ENCODE assay signal across 8 mouse cellular contexts in the genomic region with DNA sequence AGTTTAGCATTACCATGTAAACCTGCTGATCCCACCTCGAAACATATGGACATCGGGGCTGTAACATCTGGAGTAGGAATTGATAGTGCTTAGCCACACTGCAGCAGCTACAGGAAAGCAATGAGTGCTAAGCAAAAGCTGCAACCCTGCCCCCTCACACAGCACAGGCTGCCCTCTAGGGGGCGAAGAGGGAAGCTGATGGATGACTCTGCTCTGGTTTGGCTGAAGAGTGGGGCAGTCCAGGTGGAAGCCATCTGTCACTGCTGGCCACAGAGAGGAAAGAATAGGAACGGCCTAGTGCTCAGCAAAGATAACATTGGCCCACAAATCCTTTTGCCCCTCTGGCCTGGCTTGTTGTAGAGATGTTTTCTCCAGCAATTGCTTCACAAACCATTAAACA.
DNase-seq lines count a peak whose midpoint lies in the region; ATAC-seq and TF ChIP-seq lines count a peak whose summit lies in the region.

No protein-coding gene starts in this region.

- no peak overlapping the region for H3K9ac ChIP-seq in CH12.LX (ENCODE audit: insufficient read depth, low read depth)
- H3K9ac ChIP-seq in lung, embryonic 16.5 days (ENCODE audit: low read length): no peak overlapping the region

- no peak overlapping the region for H3K27ac ChIP-seq in CH12.LX (ENCODE audit: insufficient read depth, low read depth)
- peak overlapping the region; percentile 56; the same call in 1 of the 2 replicates for H3K27ac ChIP-seq in heart, embryonic 10.5 days
- no peak overlapping the region for H3K27ac ChIP-seq in kidney, adult 2 months (ENCODE audit: insufficient read depth, low read depth, low read length)
- H3K27ac ChIP-seq in lung, embryonic 16.5 days (ENCODE audit: low read length): no peak overlapping the region

- no peaks in the 10 kb centered on the region for H3K4me1 ChIP-seq in CH12.LX (ENCODE audit: control insufficient read depth in 1 of 2, insufficient read depth in 2 of 2)
- peaks cover 45% of the 10 kb centered on the region for H3K4me1 ChIP-seq in heart, embryonic 10.5 days
- H3K4me1 ChIP-seq in kidney, adult 2 months (ENCODE audit: control insufficient read depth, insufficient read depth, low read length): peaks cover 23% of the 10 kb centered on the region
- no peaks in the 10 kb centered on the region for H3K4me1 ChIP-seq in lung, embryonic 16.5 days (replicated peaks; ENCODE audit: control insufficient read depth, insufficient read depth, low read length)

- TF ChIP-seq RAD21 in CH12.LX (IDR thresholded peaks at IDR 0.05; ENCODE audit: low read depth, low read length): peak; percentile 51

- no peaks in the 10 kb centered on the region for H3K36me3 ChIP-seq in CH12.LX (replicated peaks in 1 of 2; ENCODE audit: control insufficient read depth in 1 of 2, insufficient read depth in 1 of 2, low read length in 1 of 2)
- H3K36me3 ChIP-seq in heart, embryonic 10.5 days: no peaks in the 10 kb centered on the region
- H3K36me3 ChIP-seq in kidney, adult 2 months (ENCODE audit: control insufficient read depth, insufficient read depth, low read length): no peaks in the 10 kb centered on the region
- no peaks in the 10 kb centered on the region for H3K36me3 ChIP-seq in lung, embryonic 16.5 days (ENCODE audit: control insufficient read depth, insufficient read depth, low read length)

- H3K27me3 ChIP-seq in CH12.LX (replicated peaks): peaks cover 88% of the 10 kb centered on the region
- no peaks in the 10 kb centered on the region for H3K27me3 ChIP-seq in heart, embryonic 10.5 days (ENCODE audit: insufficient read depth, poor library complexity, severe bottlenecking)
- no peaks in the 10 kb centered on the region for H3K27me3 ChIP-seq in kidney, adult 2 months (replicated peaks; ENCODE audit: control insufficient read depth, insufficient read depth, low read length)
- H3K27me3 ChIP-seq in lung, embryonic 16.5 days (ENCODE audit: control insufficient read depth, insufficient read depth, low read depth, low read length): no peaks in the 10 kb centered on the region

- ATAC-seq in lung, embryonic 16.5 days (ENCODE audit: low read depth): peak; percentile 87
- no peak for ATAC-seq in monocyte, adult 5-6 weeks (replicated peaks; ENCODE audit: insufficient number of reproducible peaks, low FRiP score, low TSS enrichment, poor library complexity, severe bottlenecking)

- no peak overlapping the region for H3K4me3 ChIP-seq in CH12.LX (replicated peaks in 1 of 3; ENCODE audit: low read depth in 2 of 3, low read length in 2 of 3, poor library complexity in 1 of 3)
- no peak overlapping the region for H3K4me3 ChIP-seq in heart, embryonic 10.5 days
- no peak overlapping the region for H3K4me3 ChIP-seq in kidney, adult 2 months (ENCODE audit: insufficient read depth, low read depth, low read length)
- no peak overlapping the region for H3K4me3 ChIP-seq in lung, embryonic 16.5 days (ENCODE audit: low read length)

- H3K4me2 ChIP-seq in CH12.LX (ENCODE audit: insufficient read depth, low read depth, poor library complexity, severe bottlenecking): no peak overlapping the region
- H3K4me2 ChIP-seq in lung, embryonic 16.5 days (ENCODE audit: low read depth, low read length): no peak overlapping the region

- H3K9me3 ChIP-seq in CH12.LX (replicated peaks; ENCODE audit: low read length): no peaks in the 10 kb centered on the region
- H3K9me3 ChIP-seq in heart, embryonic 10.5 days: no peaks in the 10 kb centered on the region
- no peaks in the 10 kb centered on the region for H3K9me3 ChIP-seq in lung, embryonic 16.5 days (ENCODE audit: control insufficient read depth, low read length)

- peak; percentile 34 to 85; a peak in 3 of 4 replicates for TF ChIP-seq CTCF in CH12.LX (conservative IDR thresholded peaks at IDR 0.05 in 1 of 2, IDR thresholded peaks at IDR 0.05 in 1 of 2; ENCODE audit: low read depth in 2 of 2, low read length in 2 of 2)
- peak; percentile 75 for TF ChIP-seq CTCF in kidney, adult 2 months (conservative IDR thresholded peaks at IDR 0.05; ENCODE audit: insufficient read depth, insufficient read length, low read depth, low read length)

- no peak for TF ChIP-seq EP300 in CH12.LX (IDR thresholded peaks at IDR 0.05; ENCODE audit: low read length)

- dilution Hi-C loops in CH12.LX (cut with MboI; ENCODE audit: extremely low pct_ligation_motif_present, extremely low pct_unique_long_range_greater_than_20kb, low sequenced_read_pairs): no loop called here

- no peaks in the 10 kb centered on the region for H3K79me2 ChIP-seq in CH12.LX (replicated peaks; ENCODE audit: control insufficient read depth, extremely low read depth, insufficient read depth, poor library complexity, severe bottlenecking)

- in situ Hi-C loops in CH12.LX (cut with MboI; ENCODE audit: low pct_ligation_motif_present, low pct_unique_long_range_greater_than_20kb, low sequenced_read_pairs): no loop called here

- no peak for TF ChIP-seq POLR2A in CH12.LX (IDR thresholded peaks at IDR 0.05; ENCODE audit: low read depth, low read length)
- TF ChIP-seq POLR2A in kidney, adult 2 months (IDR thresholded peaks at IDR 0.05; ENCODE audit: low read depth, low read length): no peak

- DNase-seq in CH12.LX (ENCODE audit: extremely low read depth): peak; percentile 48
- DNase-seq in adrenal gland, adult 18-20 months (ENCODE audit: low spot score in 2 of 2): peak; percentile 40 to 51
- peak; percentile 75 for DNase-seq in embryo, embryonic 9.5 days (ENCODE audit: extremely low spot score)
- no peak for DNase-seq in heart, embryonic 10.5 days (ENCODE audit: low spot score)
- DNase-seq in kidney, adult 2 months: peak; percentile 59
- peak; percentile 50 for DNase-seq in retina, adult 2 months (ENCODE audit: low read depth, low spot score)

- WGBS in heart, embryonic 10.5 days: 23% methylated on average over 4 of the region's 4 CpGs
- WGBS in kidney, adult 2 months: 37% methylated on average over 4 of the region's 4 CpGs
- 19% methylated on average over 4 of the region's 4 CpGs for WGBS in lung, embryonic 16.5 days

TF ChIP-seq in CH12.LX, 34 proteins besides CTCF, POLR2A, EP300 and RAD21:
- 0 out of 2 replicates have a peak, but pooled peaks have one; percentile 28 for TF ChIP-seq IRF4 (IDR thresholded peaks at IDR 0.05; ENCODE audit: low read depth, low read length)
- TF ChIP-seq CHD1 (IDR thresholded peaks at IDR 0.05; ENCODE audit: low read depth, low read length): no peak
- no peak for TF ChIP-seq ELF1 (IDR thresholded peaks at IDR 0.05; ENCODE audit: low read depth, low read length)
- TF ChIP-seq ZKSCAN1 (IDR thresholded peaks at IDR 0.05; ENCODE audit: borderline replicate concordance, low read depth, low read length): no peak
- TF ChIP-seq NRF1 (IDR thresholded peaks at IDR 0.05; ENCODE audit: low read depth, low read length): no peak
- no peak for TF ChIP-seq TBP (conservative IDR thresholded peaks at IDR 0.05; ENCODE audit: low read depth, low read length)
- TF ChIP-seq MXI1 (IDR thresholded peaks at IDR 0.05; ENCODE audit: low read depth, low read length): no peak
- no peak for TF ChIP-seq MAX (IDR thresholded peaks at IDR 0.05; ENCODE audit: low read length)
- TF ChIP-seq MAZ (IDR thresholded peaks at IDR 0.05; ENCODE audit: low read depth, low read length): peak; percentile 61; the same call in 1 of the 2 replicates
- TF ChIP-seq HCFC1 (IDR thresholded peaks at IDR 0.05; ENCODE audit: low read depth, low read length): no peak
- no peak for TF ChIP-seq ZC3H11A (IDR thresholded peaks at IDR 0.05; ENCODE audit: low read depth, low read length)
- no peak for TF ChIP-seq JUND (conservative IDR thresholded peaks at IDR 0.05; ENCODE audit: low read depth, low read length)
- TF ChIP-seq CHD2 (IDR thresholded peaks at IDR 0.05; ENCODE audit: low read length): peak; percentile 67
- TF ChIP-seq USF2 (conservative IDR thresholded peaks at IDR 0.05; ENCODE audit: low read depth, low read length): no peak
- TF ChIP-seq ZMIZ1 (IDR thresholded peaks at IDR 0.05; ENCODE audit: low read depth, low read length): no peak
- peak; percentile 69 for TF ChIP-seq SMC3 (IDR thresholded peaks at IDR 0.05; ENCODE audit: low read depth, low read length)
- TF ChIP-seq UBTF (IDR thresholded peaks at IDR 0.05; ENCODE audit: low read depth, low read length): no peak
- no peak for TF ChIP-seq ETS1 (conservative IDR thresholded peaks at IDR 0.05; ENCODE audit: low read depth, low read length)
- no peak for TF ChIP-seq ZNF384 (IDR thresholded peaks at IDR 0.05; ENCODE audit: low read depth, low read length)
- TF ChIP-seq POLR2AphosphoS2 (IDR thresholded peaks at IDR 0.05; ENCODE audit: low read depth, low read length): no peak
- no peak for TF ChIP-seq MYC (IDR thresholded peaks at IDR 0.05; ENCODE audit: low read depth, low read length)
- no peak for TF ChIP-seq KAT2A (IDR thresholded peaks at IDR 0.05; ENCODE audit: insufficient replicate concordance, low read length)
- TF ChIP-seq PAX5 (IDR thresholded peaks at IDR 0.05; ENCODE audit: low read length): no peak
- TF ChIP-seq GABPA (IDR thresholded peaks at IDR 0.05; ENCODE audit: insufficient replicate concordance, low read depth, low read length): no peak
- TF ChIP-seq TCF12 (IDR thresholded peaks at IDR 0.05; ENCODE audit: low read depth, low read length): 0 out of 2 replicates have a peak, but pooled peaks have one; percentile 21
- TF ChIP-seq USF1 (IDR thresholded peaks at IDR 0.05; ENCODE audit: low read depth, low read length): no peak
- no peak for TF ChIP-seq E2F4 (IDR thresholded peaks at IDR 0.05; ENCODE audit: insufficient replicate concordance, low read depth, low read length)
- 0 out of 2 replicates have a peak, but pooled peaks have one; percentile 16 for TF ChIP-seq BHLHE40 (IDR thresholded peaks at IDR 0.05; ENCODE audit: low read depth, low read length)
